Mouse (Mus musculus) small intestine, adult 2 months (tissue): ENCODE data around the gene Trim2. TPM values are rescaled to one million over a fixed set of nuclear protein-coding genes. Genes with fewer than 3 reads are reported as not detected.

ENCODE experiments used
- H3K27ac ChIP-seq: fragments of 200-500 bp; 2 replicates; pipeline ENCODE4 v1.5.1; 2012; ENCODE audit warnings: low read depth, low read length, control low read depth, inconsistent platforms; ENCODE audit not compliant: insufficient read depth
- H3K27me3 ChIP-seq: fragments of 200-500 bp; 2 replicates; pipeline ENCODE4 v1.6.1; 2012; ENCODE audit warnings: mild to moderate bottlenecking, moderate library complexity, low read length, inconsistent platforms; ENCODE audit not compliant: control insufficient read depth, insufficient read depth
- H3K36me3 ChIP-seq: fragments of 200-500 bp; 2 replicates; pipeline ENCODE4 v1.6.1; 2012; ENCODE audit warnings: mild to moderate bottlenecking, low read length, control low read depth, inconsistent platforms; ENCODE audit not compliant: control insufficient read depth, insufficient read depth
- H3K4me1 ChIP-seq: fragments of 200-500 bp; 2 replicates; pipeline ENCODE4 v1.6.1; 2012; ENCODE audit warnings: low read length, inconsistent platforms, mixed read lengths; ENCODE audit not compliant: control insufficient read depth, insufficient read depth, insufficient read length
- H3K4me3 ChIP-seq: fragments of 200-500 bp; 2 replicates; pipeline ENCODE4 v1.5.1; 2012; ENCODE audit warnings: low read depth, mild to moderate bottlenecking, control low read depth, inconsistent platforms, low read length, moderate library complexity
- CTCF ChIP-seq: fragments of 200-500 bp; IDR thresholded peaks from 2 replicates; pipeline ENCODE4 v1.5.1; 2012; ENCODE audit warnings: low read depth, mild to moderate bottlenecking, control low read depth, inconsistent platforms, low read length, moderate library complexity, mixed read lengths; ENCODE audit not compliant: insufficient replicate concordance, insufficient read length; ENCODE audit errors: extremely low read depth
- POLR2A ChIP-seq: fragments of 200-500 bp; IDR thresholded peaks from 2 replicates; pipeline ENCODE4 v1.6.1; 2012; ENCODE audit warnings: low read depth, mild to moderate bottlenecking, control low read depth, inconsistent platforms, low read length, moderate library complexity
- WGBS: fragments of 180-500 bp; shearing (Covaris S2); methylation state at CpG from one replicate; pipeline ENCODE4 v1.1.7; 2018; 5-methylcytosine and 5-hydroxymethylcytosine counted together
- polyA plus RNA-seq: library from polyadenylated mRNA; depleted of rRNA; stranded (reverse); fragments of >200 nt; gene quantifications from 2 replicates; pipeline ENCODE4 v1.2.3, GENCODE M21; 2012

The Trim2 gene
- polyA plus RNA-seq, 1 experiment, result 52.4 TPM

GRCm38 (mm10) chr3:84262804-84263203 lies 43.9 kb downstream of the Trim2 start:
- Histone ChIP-seq H3K4me1 (peaks cover 29% of the 10 kb centered on the region), H3K27me3 (no peaks in the 10 kb centered on the region), H3K27ac (peak overlapping the region; percentile 48), H3K36me3 (no peaks in the 10 kb centered on the region), H3K4me3 (no peak overlapping the region)
- 23% methylated on average over 3 of the region's 3 CpGs for WGBS
- TF ChIP-seq CTCF, result no peak
- no peak for TF ChIP-seq POLR2A

GRCm38 (mm10) chr3:84261863-84262262 lies 44.8 kb downstream of the Trim2 start:
- Histone ChIP-seq H3K4me3 (no peak overlapping the region), H3K4me1 (peaks cover 27% of the 10 kb centered on the region), H3K36me3 (0 out of 2 replicates have a peak, but pooled peaks cover 2% of the 10 kb centered on the region), H3K27me3 (no peaks in the 10 kb centered on the region), H3K27ac (peak overlapping the region; percentile 48; the same call in 1 of the 2 replicates)
- TF ChIP-seq CTCF (no peak), POLR2A (no peak)
- 67% methylated on average over 6 of the region's 6 CpGs for WGBS

- Histone ChIP-seq H3K36me3 (0 out of 2 replicates have a peak, but pooled peaks cover 2% of the 10 kb centered on the region), H3K27ac (no peak overlapping the region), H3K27me3 (no peaks in the 10 kb centered on the region), H3K4me1 (peaks cover 25% of the 10 kb centered on the region), H3K4me3 (no peak overlapping the region)
- TF ChIP-seq POLR2A, result no peak
- no peak for TF ChIP-seq CTCF
- WGBS, result 62% methylated on average over 7 of the region's 7 CpGs
These were observed 45.8 kb downstream of the Trim2 start for GRCm38 (mm10) chr3:84260837-84261236.

DNA sequence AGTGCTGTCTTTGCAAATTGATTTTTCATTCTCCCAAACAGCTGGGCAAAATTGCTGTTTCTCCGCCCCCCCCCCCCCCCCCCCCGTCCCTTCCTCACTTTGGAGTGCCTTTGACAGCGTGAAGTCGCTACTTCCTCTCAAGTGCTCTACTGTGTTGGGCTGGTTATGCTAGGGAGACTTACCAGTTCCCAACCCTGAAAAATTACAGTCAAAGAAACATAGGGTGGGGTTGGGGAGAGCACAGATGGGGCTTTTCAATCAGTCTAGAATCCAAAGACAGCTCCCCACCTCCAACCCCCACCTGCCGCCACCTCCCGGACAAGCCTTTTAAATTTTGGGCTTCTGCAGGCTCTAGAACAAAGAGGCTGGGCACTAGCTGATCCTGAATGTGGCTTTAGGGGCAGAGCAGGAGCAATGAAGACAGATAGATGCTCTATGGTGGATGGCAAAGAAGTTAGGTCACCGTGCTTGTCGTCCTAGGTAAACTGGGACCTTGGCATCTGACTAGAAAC lies 46.6 kb downstream of the Trim2 start:
- TF ChIP-seq POLR2A (no peak), CTCF (no peak)
- Histone ChIP-seq H3K27ac (0 out of 2 replicates have a peak overlapping the region, but pooled peaks have one; percentile 44), H3K4me1 (peaks cover 28% of the 10 kb centered on the region), H3K36me3 (0 out of 2 replicates have a peak, but pooled peaks cover 2% of the 10 kb centered on the region), H3K27me3 (no peaks in the 10 kb centered on the region), H3K4me3 (peak overlapping the region; percentile 73)
- 7% methylated on average over 8 of the region's 8 CpGs for WGBS

DNA sequence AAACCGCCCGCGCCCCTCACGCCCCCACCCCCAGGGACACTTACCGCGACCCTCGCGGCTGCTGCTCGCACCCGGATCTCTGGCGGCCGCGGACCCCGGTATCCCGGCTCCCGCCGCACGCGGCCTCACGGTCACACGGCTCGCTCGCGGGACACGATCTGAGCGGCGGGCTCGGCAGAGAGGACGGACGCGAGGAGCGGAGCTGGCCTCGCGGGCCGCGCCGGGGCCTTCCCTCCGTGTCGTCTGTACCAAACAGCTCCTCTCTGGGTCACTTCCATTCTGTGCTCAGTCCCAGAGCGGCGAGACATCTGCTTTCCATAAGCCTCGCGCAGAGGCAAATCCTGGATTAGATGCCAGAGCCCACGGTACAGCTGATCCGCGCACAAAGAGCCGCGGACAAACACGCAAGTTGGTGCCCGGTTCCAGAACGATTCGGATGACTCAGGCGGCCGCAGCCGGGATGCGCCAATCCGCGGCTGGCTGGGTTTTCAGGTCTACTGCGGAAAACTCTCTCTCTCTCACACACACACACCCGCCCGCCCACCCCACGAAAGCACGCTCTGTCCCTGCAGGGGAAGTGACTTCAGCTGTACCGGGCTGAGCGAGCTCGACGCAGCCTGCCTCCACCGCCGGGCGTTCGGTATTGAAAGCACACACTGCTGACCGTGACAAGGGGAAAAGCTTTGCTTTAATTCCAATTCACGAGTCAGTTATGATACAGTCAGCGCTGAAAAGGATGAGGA lies 47.2 kb downstream of the Trim2 start:
- 1% methylated on average over 74 of the region's 74 CpGs for WGBS
- H3K36me3 ChIP-seq, result peaks cover 2% of the 10 kb centered on the region; the same call in 1 of the 2 replicates
- peak overlapping the region; percentile 65 for H3K27ac ChIP-seq
- H3K4me1 ChIP-seq, result peaks cover 31% of the 10 kb centered on the region
- H3K4me3 ChIP-seq, result peak overlapping the region; percentile 73
- H3K27me3 ChIP-seq, result no peaks in the 10 kb centered on the region
- TF ChIP-seq CTCF (no peak), POLR2A (no peak)

- WGBS, result 12% methylated on average over 13 of the region's 13 CpGs
- peak overlapping the region; percentile 59 for H3K27ac ChIP-seq
These were observed 48.1 kb downstream of the Trim2 start for GRCm38 (mm10) chr3:84258518-84259031.

DNA sequence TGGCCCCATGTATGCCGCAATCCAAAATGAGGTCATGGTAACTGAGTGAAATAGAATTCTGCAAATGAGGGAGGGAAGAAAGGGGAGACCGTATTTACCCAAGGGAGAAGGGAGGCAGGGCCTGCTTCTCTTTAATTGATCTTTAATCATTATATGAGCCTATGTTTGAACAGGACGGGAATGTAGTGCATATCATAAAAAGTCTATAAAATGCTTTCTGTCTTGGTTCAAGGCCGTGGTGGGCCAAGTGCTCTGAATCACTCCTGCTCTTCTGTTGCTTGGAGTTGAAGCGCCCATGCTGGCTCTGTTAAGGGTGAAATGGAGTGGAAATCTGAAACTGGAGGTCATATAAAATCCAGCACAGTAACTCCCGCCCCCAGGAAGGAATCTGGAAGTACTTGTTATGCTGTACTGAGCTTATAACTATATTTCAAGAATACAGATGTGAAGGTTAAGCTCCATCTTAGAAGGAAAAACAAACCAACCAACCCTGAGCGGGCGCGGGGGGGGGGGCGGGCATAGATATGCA lies 48.6 kb downstream of the Trim2 start:
- Histone ChIP-seq H3K27ac (peak overlapping the region; percentile 38; the same call in 1 of the 2 replicates), H3K4me1 (peaks cover 31% of the 10 kb centered on the region), H3K36me3 (peaks cover 2% of the 10 kb centered on the region; the same call in 1 of the 2 replicates), H3K4me3 (peak overlapping the region; percentile 0; the same call in 1 of the 2 replicates), H3K27me3 (no peaks in the 10 kb centered on the region)
- 24% methylated on average over 10 of the region's 10 CpGs for WGBS
- no peak for TF ChIP-seq POLR2A
- no peak for TF ChIP-seq CTCF

More at GRCm38 (mm10) chr3:84258518-84259031, 48.1 kb downstream of the Trim2 start:
- peaks cover 28% of the 10 kb centered on the region for H3K4me1 ChIP-seq
- TF ChIP-seq POLR2A (no peak), CTCF (no peak)
- peak overlapping the region; percentile 73 for H3K4me3 ChIP-seq
- H3K27me3 ChIP-seq, result no peaks in the 10 kb centered on the region
- peaks cover 2% of the 10 kb centered on the region; the same call in 1 of the 2 replicates for H3K36me3 ChIP-seq
